Mouse (Mus musculus): ENCODE results near the gene Ppm1n.

- TF ChIP-seq CTCF (IDR thresholded peaks at IDR 0.05; ENCODE audit: low read depth) (no peak), EP300 (IDR thresholded peaks at IDR 0.05; ENCODE audit: low read depth) (no peak)
Measured at GRCm38 (mm10) chr7:19303046-19303305, 23.1 kb upstream of the Ppm1n start.
